Mouse (Mus musculus): ENCODE data around the gene Iqgap1. TPM values are rescaled to one million over a fixed set of nuclear protein-coding genes. Genes with fewer than 3 reads are reported as not detected.

Gene Iqgap1
- polyA plus RNA-seq, 1 experiment from 2014 or later = 23.7 TPM

DNA sequence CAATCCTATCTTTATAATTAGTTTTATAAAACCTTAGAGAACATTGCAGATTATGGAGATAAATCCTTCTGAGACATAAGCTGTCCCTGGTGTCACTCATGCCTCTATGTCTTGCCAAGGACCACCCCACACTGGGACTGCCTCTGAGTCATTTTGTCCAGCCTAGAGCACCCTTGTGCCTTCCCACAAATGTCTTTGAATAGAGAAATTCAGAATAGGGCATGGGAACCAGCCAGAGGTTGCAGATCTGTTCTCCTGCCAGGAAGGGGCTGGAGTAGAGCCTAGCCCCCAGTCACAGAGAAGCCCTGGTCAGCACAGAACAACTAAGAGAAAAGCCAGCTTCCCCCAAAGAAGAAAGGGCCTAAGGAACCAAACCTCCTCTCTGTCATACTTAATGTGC lies 29.5 kb upstream of the Iqgap1 start:
- no peak overlapping the region for H3K4me3 ChIP-seq
- H3K4me1 ChIP-seq = peaks cover 5% of the 10 kb centered on the region
- H3K27me3 ChIP-seq (ENCODE audit: low read depth, poor library complexity, severe bottlenecking) = no peaks in the 10 kb centered on the region
- no peak for DNase-seq (ENCODE audit: low spot score)
- no peaks in the 10 kb centered on the region for H3K9me3 ChIP-seq (replicated peaks)
- H3K27ac ChIP-seq (replicated peaks) = no peak overlapping the region
- no peaks in the 10 kb centered on the region for H3K36me3 ChIP-seq

- DNase-seq (ENCODE audit: low spot score) = no peak
- no peaks in the 10 kb centered on the region for H3K4me1 ChIP-seq
- H3K27ac ChIP-seq (replicated peaks) = no peak overlapping the region
- 89% methylated on average over 3 of the region's 3 CpGs for WGBS
- H3K36me3 ChIP-seq = no peaks in the 10 kb centered on the region
- H3K4me3 ChIP-seq = no peak overlapping the region
- no peaks in the 10 kb centered on the region for H3K27me3 ChIP-seq (ENCODE audit: low read depth, poor library complexity, severe bottlenecking)
- H3K9me3 ChIP-seq (replicated peaks) = no peaks in the 10 kb centered on the region
Measured at GRCm38 (mm10) chr7:80853218-80853617, 27.4 kb upstream of the Iqgap1 start.

- DNase-seq (ENCODE audit: low spot score) = no peak
- H3K9me3 ChIP-seq (replicated peaks) = no peaks in the 10 kb centered on the region
- WGBS = 86% methylated on average over 5 of the region's 5 CpGs
Measured at GRCm38 (mm10) chr7:80850520-80850919, 24.7 kb upstream of the Iqgap1 start.

DNA sequence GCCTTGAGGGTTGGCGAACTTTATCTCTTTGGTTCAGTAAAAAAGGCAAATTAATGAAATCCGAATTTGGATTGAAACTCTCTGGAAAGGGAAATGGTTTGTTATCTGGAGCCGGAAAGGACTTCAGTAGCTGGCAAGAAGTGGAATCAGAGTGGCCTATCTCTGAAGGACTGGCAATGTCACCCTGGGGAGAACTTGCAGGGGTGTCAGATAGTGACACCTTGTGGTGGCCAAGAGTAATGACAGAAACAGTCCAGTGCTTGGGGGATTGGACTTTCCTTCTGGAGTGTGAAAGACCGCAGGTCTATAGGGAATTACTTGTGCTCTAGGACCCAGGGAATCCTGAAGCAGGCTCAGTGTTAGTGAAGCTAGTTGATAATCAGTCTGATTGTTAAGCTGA lies 23.9 kb upstream of the Iqgap1 start:
- Histone ChIP-seq H3K4me1 (no peaks in the 10 kb centered on the region), H3K9me3 (replicated peaks) (no peaks in the 10 kb centered on the region), H3K36me3 (no peaks in the 10 kb centered on the region), H3K27me3 (ENCODE audit: low read depth, poor library complexity, severe bottlenecking) (no peaks in the 10 kb centered on the region), H3K27ac (replicated peaks) (no peak overlapping the region), H3K4me3 (no peak overlapping the region)
- DNase-seq (ENCODE audit: low spot score) = peak; percentile 41
- WGBS = 33% methylated on average over 4 of the region's 4 CpGs

More at GRCm38 (mm10) chr7:80850520-80850919, 24.7 kb upstream of the Iqgap1 start:
- Histone ChIP-seq H3K27ac (replicated peaks) (no peak overlapping the region), H3K4me1 (no peaks in the 10 kb centered on the region), H3K27me3 (ENCODE audit: low read depth, poor library complexity, severe bottlenecking) (no peaks in the 10 kb centered on the region), H3K36me3 (no peaks in the 10 kb centered on the region), H3K4me3 (no peak overlapping the region)

GRCm38 (mm10) chr7:80849267-80849666 lies 23.5 kb upstream of the Iqgap1 start:
- WGBS = 86% methylated on average over 2 of the region's 2 CpGs
- Histone ChIP-seq H3K9me3 (replicated peaks) (no peaks in the 10 kb centered on the region), H3K36me3 (no peaks in the 10 kb centered on the region), H3K4me3 (no peak overlapping the region), H3K27me3 (ENCODE audit: low read depth, poor library complexity, severe bottlenecking) (no peaks in the 10 kb centered on the region), H3K27ac (replicated peaks) (no peak overlapping the region), H3K4me1 (no peaks in the 10 kb centered on the region)
- DNase-seq (ENCODE audit: low spot score) = no peak

DNA sequence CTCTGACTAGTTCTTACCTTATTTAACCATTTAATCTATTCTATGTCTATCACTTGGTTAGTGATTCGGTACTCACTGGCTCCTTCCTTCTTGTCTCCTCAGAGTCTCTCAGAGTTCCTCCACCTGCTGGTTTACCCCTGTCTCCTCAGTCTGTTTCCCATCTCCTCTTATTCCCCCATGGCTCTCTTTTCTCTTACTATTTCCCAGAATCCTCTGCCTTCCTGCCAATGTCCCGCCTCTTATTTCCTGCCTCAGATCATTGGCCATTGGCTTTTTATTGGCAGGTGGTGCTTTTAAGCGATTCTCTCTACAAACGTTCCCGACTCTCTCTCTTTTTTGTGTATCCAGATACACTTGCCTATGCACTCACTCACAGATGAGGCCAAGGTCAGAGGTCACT lies 20.9 kb upstream of the Iqgap1 start:
- DNase-seq (ENCODE audit: low spot score) = no peak
- Histone ChIP-seq H3K36me3 (no peaks in the 10 kb centered on the region), H3K27ac (replicated peaks) (no peak overlapping the region), H3K9me3 (replicated peaks) (no peaks in the 10 kb centered on the region), H3K27me3 (ENCODE audit: low read depth, poor library complexity, severe bottlenecking) (no peaks in the 10 kb centered on the region), H3K4me3 (no peak overlapping the region), H3K4me1 (no peaks in the 10 kb centered on the region)
- WGBS = 85% methylated on average over 5 of the region's 5 CpGs

- H3K36me3 ChIP-seq = no peaks in the 10 kb centered on the region
- no peak for DNase-seq (ENCODE audit: low spot score)
- H3K27ac ChIP-seq (replicated peaks) = no peak overlapping the region
- H3K4me1 ChIP-seq = no peaks in the 10 kb centered on the region
- H3K9me3 ChIP-seq (replicated peaks) = no peaks in the 10 kb centered on the region
- H3K27me3 ChIP-seq (ENCODE audit: low read depth, poor library complexity, severe bottlenecking) = no peaks in the 10 kb centered on the region
- 88% methylated on average over 10 of the region's 10 CpGs for WGBS
- H3K4me3 ChIP-seq = no peak overlapping the region
Measured at GRCm38 (mm10) chr7:80846280-80846678, 20.5 kb upstream of the Iqgap1 start.

- Histone ChIP-seq H3K27ac (replicated peaks) (no peak overlapping the region), H3K36me3 (no peaks in the 10 kb centered on the region), H3K4me1 (no peaks in the 10 kb centered on the region), H3K9me3 (replicated peaks) (no peaks in the 10 kb centered on the region), H3K27me3 (ENCODE audit: low read depth, poor library complexity, severe bottlenecking) (no peaks in the 10 kb centered on the region), H3K4me3 (no peak overlapping the region)
- 80% methylated on average over 15 of the region's 15 CpGs for WGBS
- no peak for DNase-seq (ENCODE audit: low spot score)
Measured at GRCm38 (mm10) chr7:80845621-80846279, 20.0 kb upstream of the Iqgap1 start.

GRCm38 (mm10) chr7:80844691-80845090 lies 18.9 kb upstream of the Iqgap1 start:
- no peaks in the 10 kb centered on the region for H3K36me3 ChIP-seq
- no peak for DNase-seq (ENCODE audit: low spot score)
- no peaks in the 10 kb centered on the region for H3K9me3 ChIP-seq (replicated peaks)
- WGBS = 94% methylated on average over 12 of the region's 12 CpGs
- H3K27ac ChIP-seq (replicated peaks) = no peak overlapping the region
- H3K27me3 ChIP-seq (ENCODE audit: low read depth, poor library complexity, severe bottlenecking) = no peaks in the 10 kb centered on the region
- H3K4me1 ChIP-seq = no peaks in the 10 kb centered on the region
- H3K4me3 ChIP-seq = no peak overlapping the region

GRCm38 (mm10) chr7:80843910-80844640 lies 18.3 kb upstream of the Iqgap1 start:
- H3K36me3 ChIP-seq = no peaks in the 10 kb centered on the region
- no peak for DNase-seq (ENCODE audit: low spot score)
- WGBS = 91% methylated on average over 8 of the region's 8 CpGs
- no peaks in the 10 kb centered on the region for H3K27me3 ChIP-seq (ENCODE audit: low read depth, poor library complexity, severe bottlenecking)
- no peak overlapping the region for H3K27ac ChIP-seq (replicated peaks)
- no peaks in the 10 kb centered on the region for H3K4me1 ChIP-seq
- H3K9me3 ChIP-seq (replicated peaks) = no peaks in the 10 kb centered on the region
- no peak overlapping the region for H3K4me3 ChIP-seq

DNA sequence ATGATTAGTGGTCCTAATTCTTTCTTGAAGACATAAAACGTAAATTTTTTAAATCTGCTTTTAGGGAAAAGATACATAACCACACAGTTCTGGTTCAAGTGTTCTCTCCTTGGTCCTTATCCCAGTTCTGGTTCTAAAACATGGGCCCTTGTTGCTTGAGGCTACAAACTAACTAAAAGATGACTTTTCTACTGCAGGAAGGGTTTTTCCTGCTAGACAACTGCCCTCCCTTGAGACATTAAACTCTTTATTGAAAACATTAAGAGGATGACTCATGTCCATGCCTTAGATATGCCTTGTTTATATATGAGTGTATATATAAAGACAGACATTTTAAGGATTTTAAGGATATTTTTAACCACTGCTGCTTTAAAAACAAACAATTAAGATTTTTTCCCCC lies 17.4 kb upstream of the Iqgap1 start:
- 0 out of 2 replicates have a peak, but pooled peaks cover 2% of the 10 kb centered on the region for H3K27me3 ChIP-seq (ENCODE audit: low read depth, poor library complexity, severe bottlenecking)
- no peak overlapping the region for H3K27ac ChIP-seq (replicated peaks)
- DNase-seq (ENCODE audit: low spot score) = no peak
- H3K9me3 ChIP-seq (replicated peaks) = no peaks in the 10 kb centered on the region
- no peaks in the 10 kb centered on the region for H3K4me1 ChIP-seq
- H3K36me3 ChIP-seq = no peaks in the 10 kb centered on the region
- 83% methylated on average over 1 of the region's 1 CpGs for WGBS
- no peak overlapping the region for H3K4me3 ChIP-seq

DNA sequence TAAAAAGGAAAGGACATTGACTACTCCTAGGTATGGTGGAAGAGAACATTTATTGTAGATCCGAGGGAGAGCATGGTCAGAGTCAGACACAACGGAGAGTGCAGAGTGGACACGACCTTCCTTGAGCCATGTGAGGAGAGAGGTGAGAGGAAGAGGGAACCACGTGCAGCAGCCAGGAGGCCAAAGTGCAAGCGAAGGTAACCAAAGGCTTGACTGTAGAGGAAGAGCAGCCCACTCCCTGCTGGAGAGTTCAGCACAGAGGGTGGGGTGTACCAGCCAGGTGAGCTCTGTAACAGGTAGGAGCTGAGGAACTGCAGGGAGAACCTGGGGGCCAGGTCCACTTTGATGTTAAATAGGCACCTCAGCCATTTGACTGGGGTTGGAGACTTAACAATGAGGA lies 16.4 kb upstream of the Iqgap1 start:
- H3K36me3 ChIP-seq = no peaks in the 10 kb centered on the region
- DNase-seq (ENCODE audit: low spot score) = no peak
- peaks cover 2% of the 10 kb centered on the region; the same call in 1 of the 2 replicates for H3K27me3 ChIP-seq (ENCODE audit: low read depth, poor library complexity, severe bottlenecking)
- no peaks in the 10 kb centered on the region for H3K4me1 ChIP-seq
- H3K9me3 ChIP-seq (replicated peaks) = no peaks in the 10 kb centered on the region
- H3K4me3 ChIP-seq = no peak overlapping the region
- H3K27ac ChIP-seq (replicated peaks) = no peak overlapping the region
- 75% methylated on average over 5 of the region's 5 CpGs for WGBS

DNA sequence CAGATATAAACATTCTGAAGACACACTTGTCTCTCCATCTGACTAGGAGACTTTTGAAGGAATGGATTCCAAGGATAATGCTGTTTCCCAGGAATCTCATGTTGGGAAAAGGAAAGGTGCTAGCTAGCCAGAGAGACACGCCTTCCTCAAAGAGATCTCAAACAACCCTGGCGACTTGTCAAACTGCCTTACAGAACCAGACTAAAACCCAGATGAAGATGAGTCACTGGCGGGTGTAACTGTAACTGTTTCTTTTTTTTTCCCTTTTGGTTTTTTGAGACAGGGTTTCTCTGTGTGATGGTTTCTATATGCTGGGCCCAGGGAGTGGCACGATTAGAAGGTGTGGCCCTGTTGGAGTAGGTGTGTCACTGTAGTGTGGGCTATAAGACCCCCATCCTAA lies 15.2 kb upstream of the Iqgap1 start:
- Histone ChIP-seq H3K36me3 (no peaks in the 10 kb centered on the region), H3K9me3 (replicated peaks) (no peaks in the 10 kb centered on the region), H3K27me3 (ENCODE audit: low read depth, poor library complexity, severe bottlenecking) (peaks cover 2% of the 10 kb centered on the region; the same call in 1 of the 2 replicates), H3K4me3 (no peak overlapping the region), H3K4me1 (no peaks in the 10 kb centered on the region), H3K27ac (replicated peaks) (no peak overlapping the region)
- 79% methylated on average over 4 of the region's 4 CpGs for WGBS
- DNase-seq (ENCODE audit: low spot score) = no peak

Measured in midbrain, embryonic 10.5 days (tissue).